Mouse (Mus musculus): ENCODE measurements around the gene Ctse.
"Not testable (repeated sequence)": the region's sequence is repeated elsewhere in the genome, so short reads cannot be mapped to it uniquely, and the experiment has no call there.

The Ctse gene

DNA sequence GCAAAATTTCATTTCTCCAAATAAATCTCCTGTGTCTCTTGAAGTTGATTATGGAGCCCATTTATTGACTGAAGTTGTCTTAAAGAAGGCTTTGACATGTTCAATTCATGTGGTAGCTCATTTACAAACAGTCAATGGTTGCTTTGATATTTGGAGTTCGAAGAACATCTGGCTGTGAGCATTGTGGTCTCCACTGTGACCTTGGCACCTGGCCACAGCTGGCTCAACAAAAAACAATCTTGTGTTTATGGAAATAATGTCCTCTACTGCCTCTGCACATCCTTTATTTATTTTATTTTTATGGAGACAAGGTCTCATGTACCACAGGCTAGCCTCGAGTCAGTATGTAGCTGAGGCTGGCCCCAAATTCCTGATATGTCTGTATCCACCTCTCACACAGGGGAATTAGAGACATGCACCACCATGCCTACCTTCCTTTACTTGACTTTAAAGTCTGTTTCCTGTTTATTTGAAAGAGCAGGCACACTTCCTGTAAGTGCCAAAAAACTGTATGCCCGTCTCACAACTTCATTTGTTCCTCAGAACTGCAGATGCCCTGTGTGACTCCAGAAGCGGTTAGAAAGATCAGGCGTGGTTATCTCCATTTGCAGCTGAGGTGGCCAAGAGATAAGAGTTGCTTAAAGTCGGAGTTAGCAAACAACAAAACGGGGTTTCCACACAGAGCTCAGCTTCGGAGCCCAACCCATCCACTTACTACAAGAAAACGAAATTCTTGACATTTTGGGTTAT is at the start of gene Ctse:
Ctse (plus strand) TSS at position 516 of the 750 bp plus-strand sequence.
- no peak for DNase-seq (ENCODE audit: low spot score in 2 of 2)

DNA sequence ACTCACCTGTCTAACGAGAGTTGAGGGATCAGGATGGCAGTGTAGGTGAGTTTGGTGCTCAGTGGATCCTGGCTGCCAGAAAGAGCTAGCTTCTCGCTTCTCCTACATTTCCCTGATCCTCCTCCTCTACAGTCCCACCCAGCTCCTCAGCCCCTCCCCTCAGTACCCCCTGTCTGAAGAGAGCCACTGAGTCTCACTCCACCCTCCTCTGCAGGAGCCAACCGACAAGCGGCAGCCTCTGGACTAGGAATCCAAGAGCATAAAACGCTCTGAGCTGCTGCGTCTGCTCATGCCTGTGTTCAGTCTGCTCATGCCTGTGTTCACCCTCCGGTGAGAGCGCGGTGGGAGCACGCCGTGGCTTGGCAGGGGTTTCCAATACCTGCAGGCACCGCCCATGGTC is 39.2 kb upstream of the Ctse start, which contains the start of gene Avpr1b:
Avpr1b (plus strand) TSS at position 335 of the 400 bp plus-strand sequence.
- no peak for DNase-seq (ENCODE audit: low spot score in 2 of 2)

DNA sequence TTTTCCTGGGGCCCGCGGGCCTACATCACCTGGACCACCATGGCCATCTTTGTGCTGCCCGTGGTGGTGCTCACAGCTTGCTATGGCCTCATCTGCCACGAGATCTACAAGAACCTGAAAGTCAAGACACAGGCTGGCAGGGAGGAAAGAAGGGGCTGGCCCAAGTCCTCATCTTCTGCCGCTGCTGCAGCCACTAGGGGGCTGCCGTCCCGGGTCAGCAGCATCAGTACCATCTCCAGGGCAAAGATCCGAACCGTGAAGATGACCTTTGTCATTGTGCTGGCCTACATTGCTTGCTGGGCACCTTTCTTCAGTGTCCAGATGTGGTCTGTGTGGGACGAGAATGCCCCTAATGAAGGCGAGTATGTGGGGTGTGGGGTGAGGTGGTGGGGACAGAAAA is 37.8 kb upstream of the Ctse start:
- no peak for DNase-seq (ENCODE audit: low spot score in 2 of 2)

DNA sequence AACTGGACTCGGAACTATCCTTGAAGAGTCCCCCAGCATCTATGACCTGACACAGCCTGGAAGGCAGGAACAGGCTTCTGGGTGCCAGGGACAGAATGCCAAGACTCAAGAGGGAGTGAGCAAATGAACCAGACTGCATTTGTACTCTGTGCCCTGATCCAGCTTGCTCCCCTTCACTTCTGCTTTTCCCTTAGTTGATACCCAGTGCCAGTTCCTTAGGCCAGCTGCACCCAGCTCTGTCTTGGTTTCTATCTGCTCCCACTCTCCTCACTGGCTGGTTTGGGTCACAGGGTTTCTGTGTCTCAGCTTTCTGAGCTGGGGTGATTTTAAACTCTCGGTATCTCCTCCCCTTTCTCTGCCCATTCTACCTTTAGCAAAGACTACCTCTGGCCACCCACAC is 31.4 kb upstream of the Ctse start:
- no peak for DNase-seq (ENCODE audit: low spot score in 2 of 2)

DNA sequence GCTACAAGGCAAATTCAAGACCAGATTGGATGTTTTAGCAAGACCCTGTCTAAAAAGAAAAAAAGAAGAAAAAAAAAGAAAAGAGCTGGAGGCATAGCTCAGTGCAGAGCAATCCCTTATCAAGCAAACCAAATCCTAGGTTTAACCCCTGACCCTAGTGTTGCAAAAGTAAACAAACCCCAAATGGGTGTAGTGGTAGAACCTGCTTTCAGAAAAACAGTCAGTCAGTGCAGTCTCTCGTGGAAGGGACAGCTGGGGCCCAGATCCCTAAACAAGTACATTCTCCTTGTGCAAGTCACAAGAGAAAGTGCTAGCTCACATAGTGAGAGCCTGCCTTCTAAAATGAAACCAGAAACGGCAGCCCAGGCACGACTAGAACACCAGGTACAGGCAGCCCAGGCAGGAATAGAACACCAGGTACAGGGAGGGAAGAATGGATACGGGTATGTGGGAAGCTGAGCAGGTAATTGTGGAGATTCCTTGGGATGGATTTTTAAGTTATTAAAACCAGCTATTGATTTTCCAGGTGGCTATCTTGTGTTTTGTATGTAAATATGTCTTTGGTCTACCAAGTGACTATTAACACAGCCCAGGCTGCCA is 25.4 kb upstream of the Ctse start:
- DNase-seq (ENCODE audit: low spot score in 2 of 2): no peak

DNA sequence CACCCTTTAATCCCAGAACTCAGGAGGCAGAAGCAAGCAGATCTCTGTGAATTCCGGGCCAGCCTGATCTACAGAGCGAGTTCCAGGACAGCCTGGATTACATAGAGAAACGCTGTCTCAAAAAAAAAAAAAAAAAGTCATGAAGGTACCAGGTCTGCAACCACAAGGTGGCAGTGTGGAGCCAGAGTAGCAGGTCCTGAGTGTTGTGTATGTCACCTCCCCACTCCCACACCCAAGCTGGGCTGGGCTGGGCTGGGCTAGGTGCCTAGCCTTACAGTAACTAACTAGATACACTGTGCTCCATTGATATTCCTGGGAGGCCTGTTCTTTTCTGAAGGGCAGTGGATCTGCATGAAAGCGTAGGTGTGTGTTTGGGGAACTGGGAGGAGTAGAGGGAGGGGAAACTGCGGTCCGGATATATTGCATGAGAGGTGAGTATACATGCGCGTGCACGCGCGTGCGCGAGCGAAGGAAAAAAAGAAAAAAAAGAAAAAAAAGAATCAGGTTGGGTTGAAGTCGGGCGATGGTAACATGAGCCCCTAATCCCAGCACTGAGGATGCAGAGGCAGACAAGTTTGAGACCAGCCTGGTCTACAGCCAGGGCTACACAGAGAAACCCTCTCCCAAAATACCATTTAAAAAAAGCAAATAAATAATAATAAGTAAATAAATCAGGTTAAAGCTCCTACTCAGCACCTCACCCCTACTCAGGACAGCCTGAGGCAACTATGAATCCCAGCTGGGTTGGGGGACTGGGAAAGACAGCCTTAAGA is 24.6 kb upstream of the Ctse start:
- peak in 1 of 2 experiments; percentile 64 for DNase-seq (ENCODE audit: low spot score in 2 of 2)

DNA sequence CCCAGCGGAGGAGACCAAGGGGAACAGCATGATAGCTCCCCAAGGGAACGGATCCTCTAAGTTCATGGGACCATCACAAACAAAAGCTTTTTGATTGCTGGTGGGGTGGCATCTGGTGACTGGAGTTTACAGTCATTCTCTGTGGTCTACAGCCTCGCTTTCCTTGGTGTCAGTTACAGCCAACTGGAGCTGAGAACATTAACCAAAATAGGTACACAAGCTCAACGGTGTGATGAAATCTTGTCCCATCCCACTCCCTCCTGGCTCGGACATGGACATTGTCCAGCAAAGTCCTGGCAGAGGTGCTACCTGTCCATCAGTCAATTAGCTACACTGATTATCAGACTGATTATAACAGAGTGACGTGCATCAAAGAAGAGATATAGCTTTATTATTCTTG is 23.5 kb upstream of the Ctse start:
- no peak for DNase-seq (ENCODE audit: low spot score in 2 of 2)

DNA sequence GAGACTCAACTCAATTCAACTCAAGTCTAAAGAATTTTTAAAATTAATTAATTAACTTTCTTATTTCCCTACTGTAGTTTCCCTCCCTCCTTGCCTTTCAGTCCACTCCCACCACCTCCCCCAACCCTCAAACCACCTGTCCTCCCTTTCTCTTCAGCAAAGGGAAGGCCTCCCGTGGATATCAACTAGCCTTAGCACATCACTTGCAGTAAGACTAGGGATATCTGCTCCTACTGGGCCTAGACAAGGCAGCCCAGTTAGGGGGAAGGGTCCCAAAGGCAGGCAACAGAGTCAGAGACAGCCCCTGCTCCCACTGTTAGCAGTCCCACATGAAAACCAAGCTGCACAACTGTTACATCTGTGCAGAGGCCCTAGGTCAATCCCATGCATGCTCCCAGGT is 22.0 kb upstream of the Ctse start:
- no peak for DNase-seq (ENCODE audit: low spot score in 2 of 2)

DNA sequence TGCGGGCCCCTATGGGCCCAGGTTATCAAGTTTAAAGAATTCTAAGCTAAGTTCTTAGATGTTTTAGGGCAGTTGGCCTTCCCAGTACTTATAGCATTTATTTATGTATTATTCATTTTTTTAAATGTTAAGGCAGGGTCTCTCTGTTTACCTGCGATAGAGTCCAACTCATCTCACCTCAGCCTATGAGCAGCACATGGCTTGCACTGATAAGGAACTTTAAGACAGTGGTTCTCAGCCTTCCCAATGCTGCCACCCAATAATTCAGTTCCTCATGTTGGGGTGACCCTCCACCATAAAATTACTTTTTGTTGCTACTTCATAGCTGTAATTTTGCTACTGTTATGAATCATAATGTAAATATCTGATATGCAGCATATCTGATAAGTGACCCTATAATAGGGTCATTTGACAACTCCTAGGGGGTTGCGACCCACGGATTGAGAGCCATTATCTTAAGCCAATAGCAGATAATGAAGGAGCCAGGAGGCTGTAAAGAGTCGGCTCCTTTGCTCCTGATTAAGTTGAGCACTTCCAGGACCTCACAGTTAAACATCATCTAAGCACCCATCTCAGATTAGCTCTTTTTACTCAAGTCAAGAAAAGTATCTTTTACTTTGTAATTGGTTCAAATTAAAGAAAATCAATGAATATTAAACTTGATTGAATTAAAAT is 21.4 kb upstream of the Ctse start:
- no peak for DNase-seq (ENCODE audit: low spot score in 2 of 2)

DNA sequence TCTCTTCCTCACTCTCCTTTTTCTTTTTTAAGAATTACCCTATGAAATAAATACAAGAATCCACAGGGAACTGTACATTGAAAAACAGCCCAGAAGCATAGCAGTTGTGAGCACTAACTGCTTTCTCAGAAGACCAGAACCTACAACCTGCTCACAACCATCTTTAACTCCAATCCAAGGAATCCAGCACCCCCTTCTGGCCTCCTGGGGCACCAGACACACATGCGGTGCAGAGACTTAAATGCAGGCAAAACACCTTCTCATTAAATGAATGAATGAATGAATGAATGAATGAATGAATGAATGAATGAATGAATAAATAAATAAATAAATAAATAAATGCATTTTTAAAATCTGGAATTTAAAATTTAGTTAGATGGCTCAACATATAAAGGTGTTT is 19.5 kb upstream of the Ctse start:
- DNase-seq (ENCODE audit: low spot score in 2 of 2): no peak

DNA sequence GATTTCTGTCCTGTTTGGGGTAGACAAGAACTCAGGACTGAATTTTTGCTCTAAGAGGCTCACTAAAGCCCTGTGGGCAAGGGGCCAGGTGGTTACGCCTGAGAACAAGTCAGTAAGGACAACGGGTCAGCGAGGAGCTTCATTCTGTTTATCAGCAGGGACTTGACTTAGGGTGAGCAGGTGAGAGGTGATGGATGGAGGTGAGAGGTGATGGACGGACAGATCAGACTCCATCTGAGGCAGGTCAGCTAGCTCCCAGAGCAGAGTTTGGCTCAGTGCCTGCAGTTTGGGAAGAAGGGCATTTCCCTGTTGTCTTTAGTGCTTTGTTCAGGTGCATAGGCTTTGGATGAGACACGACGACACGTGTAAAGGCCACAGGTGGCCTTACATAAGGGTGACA is 18.8 kb upstream of the Ctse start:
- DNase-seq (ENCODE audit: low spot score in 2 of 2): no peak

DNA sequence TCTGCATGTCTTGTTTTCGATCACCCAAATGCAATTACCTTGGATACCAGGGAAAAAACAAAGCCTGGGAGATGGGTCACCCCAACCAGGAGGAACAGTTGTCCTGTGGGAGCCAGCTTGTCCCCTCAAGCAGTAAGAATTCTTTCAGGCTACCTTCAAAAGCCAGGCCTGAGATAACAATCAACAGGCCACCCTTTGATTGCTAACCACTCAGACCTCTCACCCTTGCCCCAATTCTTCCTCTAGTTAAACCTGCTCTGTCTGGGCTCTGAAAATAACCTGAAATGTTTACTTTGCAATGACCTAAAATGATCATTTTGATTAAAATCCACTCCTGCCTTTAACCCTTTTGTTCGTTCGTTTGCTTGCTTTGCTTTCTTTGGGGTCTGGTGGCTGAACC is 14.5 kb upstream of the Ctse start:
- no peak for DNase-seq (ENCODE audit: low spot score in 2 of 2)

DNA sequence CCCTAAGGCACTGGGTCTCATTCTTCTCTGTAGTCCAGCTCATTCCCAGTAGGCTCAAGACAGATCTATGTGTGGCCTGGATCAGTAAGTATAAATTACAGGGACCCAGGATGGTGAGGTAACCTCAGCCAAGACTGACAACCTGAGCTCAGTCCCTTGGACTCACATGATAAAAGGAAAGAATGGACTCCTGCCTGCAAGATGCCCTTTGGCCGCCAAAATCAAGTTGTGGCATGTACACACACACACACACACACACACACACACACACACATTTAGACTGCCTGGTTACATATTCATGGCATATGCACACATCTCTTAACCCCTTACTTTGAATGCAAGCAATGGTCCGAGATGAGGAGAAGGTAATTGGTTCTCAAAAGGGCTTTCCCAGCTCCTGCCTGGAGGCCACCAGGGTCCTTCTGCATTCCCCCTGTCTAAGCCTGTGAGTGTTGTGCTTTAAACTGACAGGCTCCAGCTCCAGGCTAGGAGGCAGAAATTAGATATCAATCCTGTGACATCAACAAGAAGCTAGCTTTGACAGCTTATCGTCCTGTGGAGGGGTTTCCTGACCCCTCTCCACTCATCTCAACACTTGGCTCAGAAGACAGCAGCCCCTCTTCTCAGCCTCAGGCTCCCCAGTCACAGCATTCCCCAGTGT is 13.8 kb upstream of the Ctse start:
- DNase-seq (ENCODE audit: low spot score in 2 of 2): no peak

DNA sequence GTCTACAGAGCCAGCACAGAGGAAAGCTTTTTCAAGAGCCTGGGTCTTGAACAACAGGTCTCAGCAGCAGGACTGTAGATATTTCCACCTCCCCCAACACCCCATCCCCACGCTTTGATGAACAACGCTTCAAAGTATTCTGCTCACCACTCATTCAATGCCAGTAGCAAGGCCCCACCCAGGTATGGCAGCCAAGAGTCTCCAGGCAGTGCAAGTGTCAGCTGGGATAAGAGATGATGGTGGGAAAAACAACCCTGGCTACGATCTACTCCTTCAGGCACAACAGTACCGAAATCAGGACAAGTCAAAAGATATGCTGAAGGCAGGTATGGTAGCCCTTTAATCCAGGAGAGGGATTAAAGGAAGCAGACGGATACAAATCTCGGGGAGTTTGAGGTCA is 11.9 kb upstream of the Ctse start:
- no peak for DNase-seq (ENCODE audit: low spot score in 2 of 2)

DNA sequence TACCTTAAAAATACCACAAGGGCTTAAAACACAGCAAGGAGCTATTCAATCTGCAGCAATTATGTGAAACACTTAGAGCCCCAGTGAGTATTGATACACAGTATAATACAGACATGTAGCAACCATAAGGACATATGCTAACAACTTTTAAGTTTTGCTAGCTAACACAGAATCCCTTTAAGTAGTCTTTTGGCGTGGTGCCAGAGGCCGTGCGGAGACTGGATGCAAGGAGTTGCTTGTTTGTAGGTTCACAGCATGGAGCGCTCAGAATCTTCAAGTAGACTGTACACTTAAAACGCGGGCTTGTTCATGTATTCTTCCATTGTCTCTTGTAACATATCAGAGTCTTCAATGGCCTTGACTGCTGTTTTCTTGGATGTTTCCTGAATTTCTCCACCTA is 5.9 kb upstream of the Ctse start:
- DNase-seq (ENCODE audit: low spot score in 2 of 2): not testable (repeated sequence)

DNA sequence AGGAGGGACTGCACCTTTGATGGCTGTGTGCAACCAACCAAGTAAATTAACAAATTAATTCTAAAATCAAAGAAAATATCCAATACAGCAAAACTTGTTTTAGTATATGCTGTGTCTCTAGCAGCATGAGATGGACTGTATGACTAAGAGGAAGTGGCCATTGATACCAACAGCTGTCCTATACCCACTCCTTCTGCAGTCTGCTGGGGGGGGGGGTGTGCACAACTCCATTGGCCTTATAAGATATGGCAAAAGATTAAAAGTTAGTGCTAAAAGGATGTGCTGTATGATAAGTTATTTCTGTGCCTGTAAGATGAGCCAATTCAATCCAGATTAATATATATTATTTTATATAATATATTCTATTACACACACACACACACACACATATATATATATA is 3.6 kb upstream of the Ctse start:
- no peak for DNase-seq (ENCODE audit: low spot score in 2 of 2)

DNA sequence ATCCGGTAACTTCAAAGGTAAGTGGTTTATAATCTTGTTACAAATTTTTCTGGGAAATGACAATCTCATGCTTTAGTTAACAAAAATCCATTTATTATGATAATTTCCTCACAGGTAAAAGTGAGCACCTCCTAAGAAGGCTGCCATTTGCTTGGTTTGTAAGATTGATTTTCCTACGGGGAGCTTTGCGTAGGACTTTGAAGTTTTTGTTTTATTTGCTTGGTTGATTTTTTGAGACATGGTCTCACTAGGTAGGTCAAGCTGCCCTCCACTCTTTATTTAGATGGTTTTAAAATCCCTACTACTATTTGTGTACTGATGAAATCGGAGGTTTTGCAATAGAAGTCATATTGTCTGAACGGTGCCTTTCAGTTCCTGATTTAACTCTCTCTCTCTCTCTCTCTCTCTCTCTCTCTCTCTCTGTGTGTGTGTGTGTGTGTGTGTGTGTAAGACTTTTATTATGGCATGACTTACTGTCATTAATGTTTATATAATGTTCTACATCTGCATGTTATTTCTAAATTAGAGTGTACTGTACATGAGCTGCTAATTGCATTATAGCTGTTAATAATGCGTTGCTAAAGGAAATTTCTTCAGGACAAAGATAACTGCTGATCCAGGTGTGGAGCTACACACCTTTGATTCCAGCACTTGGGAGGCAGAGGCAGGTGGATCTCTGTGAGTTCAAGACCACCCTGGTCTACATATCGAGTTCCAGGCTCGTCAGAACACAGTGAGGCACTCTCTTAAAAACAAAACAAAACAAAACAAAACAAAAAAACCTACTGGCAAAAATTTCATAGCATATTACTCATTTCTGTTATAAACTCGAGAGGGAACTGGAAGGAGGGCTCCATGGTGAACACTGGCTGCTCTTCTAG is 675 bp downstream of the Ctse start:
- DNase-seq (ENCODE audit: low spot score in 2 of 2): no peak

DNA sequence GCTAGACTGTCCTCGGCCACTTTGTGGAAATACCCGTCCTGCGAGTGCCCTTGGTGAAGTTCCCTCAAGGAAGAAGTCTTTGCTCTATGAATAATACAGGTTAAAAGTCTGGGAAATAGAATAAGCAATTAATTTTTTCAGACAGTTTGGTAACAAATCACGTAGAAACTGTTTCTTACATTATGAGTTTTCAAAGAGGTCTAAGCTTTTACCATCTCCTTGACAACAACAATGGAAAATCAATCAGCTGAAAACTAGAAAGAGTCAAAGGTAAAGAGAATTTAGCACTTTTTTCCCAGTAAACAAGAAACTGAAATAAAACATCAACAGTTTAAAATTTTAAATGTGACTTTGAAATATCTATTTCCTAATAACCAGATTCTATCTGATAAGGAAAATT is 2.0 kb downstream of the Ctse start:
- DNase-seq (ENCODE audit: low spot score in 2 of 2): no peak

DNA sequence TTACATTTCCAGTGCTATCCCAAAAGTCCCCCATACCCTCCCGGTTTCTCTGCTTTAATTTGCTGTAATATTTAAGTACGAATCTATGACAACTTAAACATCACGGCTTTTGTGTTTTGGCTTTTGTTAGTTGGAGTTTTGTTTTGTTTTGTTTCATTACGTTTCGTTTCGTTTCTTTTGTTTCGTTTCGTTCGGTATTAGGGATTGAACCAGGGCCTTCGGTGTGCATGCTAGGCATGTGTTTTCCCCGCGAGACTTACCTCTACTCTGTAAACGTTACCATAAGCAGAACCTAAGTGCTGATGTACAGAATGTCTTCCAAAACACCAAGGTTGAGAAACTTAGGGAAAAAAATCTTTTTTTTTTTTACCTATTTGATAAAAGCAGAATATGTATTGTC is 3.5 kb downstream of the Ctse start:
- DNase-seq (ENCODE audit: low spot score in 2 of 2): no peak

DNA sequence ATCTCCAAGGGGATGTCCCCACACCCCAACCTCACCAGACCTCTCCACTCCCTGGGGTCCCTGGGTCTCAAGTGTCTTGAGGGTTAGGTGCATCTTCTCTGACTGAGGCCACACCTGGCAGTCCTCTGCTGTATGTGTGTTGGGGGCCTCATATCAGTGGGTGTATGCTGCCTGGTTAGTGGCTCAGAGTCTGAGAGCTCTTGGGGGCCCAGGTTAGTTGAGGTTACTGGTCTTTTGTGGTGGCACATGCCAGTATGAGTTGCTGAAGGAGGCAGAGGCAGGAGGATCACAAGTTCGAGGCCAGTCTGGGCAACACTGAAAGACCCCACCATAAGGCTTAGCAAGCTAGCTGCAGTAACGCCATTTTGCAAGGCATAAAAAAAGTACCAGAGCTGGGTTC is 4.1 kb downstream of the Ctse start:
- DNase-seq (ENCODE audit: low spot score in 2 of 2): no peak

Data from left cerebral cortex, adult 9 months (tissue).